Mouse (Mus musculus) natural killer cell, adult 2 months (primary cell): Measurements from ENCODE around the gene Ccdc14.
"Not testable (repeated sequence)": the region's sequence is repeated elsewhere in the genome, so short reads cannot be mapped to it uniquely, and the experiment has no call there.

Source experiments
- DNase-seq, 2 experiments: peaks; one replicate each; pipeline ENCODE4 v3.0.0; 2022; ENCODE audit warnings: low spot score in 2 of 2

Gene Ccdc14

DNA sequence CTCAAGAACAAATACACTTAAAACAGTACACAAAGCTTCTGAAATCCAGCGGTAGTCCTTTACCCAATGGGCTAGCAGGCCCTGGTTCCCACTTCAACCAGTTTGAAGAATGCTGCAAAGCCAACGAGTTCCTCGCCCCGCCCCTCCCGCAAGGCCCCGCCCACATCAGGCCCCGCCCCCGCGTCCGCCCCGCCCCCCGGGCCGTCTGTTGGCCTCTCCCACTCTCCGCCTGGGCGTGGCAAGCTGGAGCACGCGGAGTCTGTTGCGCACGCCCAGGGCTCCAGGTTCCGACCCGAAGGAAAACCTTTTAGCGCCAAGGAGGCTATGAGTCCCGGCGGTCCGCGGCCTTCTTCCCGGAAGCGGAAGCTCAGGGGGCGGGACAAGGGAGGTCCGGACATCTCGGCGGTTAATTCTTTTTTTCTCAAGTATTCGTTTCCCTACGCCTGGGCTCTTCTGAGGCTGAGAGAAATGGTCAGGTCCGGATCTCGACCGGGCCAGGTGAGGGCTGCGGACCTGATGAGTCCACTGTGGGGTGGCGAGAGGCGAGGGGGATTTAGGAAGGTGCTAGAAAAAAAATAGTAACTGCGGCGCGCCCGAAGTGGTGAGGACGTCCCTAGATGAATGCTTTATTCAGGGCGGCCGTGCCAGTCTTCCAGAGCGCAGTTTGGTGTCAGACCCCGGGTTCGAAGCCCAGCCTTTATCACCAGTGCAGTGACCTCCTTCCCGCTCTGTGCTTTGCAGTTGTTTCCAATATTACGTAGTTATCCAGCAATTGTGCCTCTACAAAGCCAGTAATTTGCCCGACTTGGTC lies at the start of gene Ccdc14:
Gene Ccdc14, plus strand, starts transcription at position 283 of the 811 bp plus-strand sequence.
- peak; percentile 78 to 83 for DNase-seq

DNA sequence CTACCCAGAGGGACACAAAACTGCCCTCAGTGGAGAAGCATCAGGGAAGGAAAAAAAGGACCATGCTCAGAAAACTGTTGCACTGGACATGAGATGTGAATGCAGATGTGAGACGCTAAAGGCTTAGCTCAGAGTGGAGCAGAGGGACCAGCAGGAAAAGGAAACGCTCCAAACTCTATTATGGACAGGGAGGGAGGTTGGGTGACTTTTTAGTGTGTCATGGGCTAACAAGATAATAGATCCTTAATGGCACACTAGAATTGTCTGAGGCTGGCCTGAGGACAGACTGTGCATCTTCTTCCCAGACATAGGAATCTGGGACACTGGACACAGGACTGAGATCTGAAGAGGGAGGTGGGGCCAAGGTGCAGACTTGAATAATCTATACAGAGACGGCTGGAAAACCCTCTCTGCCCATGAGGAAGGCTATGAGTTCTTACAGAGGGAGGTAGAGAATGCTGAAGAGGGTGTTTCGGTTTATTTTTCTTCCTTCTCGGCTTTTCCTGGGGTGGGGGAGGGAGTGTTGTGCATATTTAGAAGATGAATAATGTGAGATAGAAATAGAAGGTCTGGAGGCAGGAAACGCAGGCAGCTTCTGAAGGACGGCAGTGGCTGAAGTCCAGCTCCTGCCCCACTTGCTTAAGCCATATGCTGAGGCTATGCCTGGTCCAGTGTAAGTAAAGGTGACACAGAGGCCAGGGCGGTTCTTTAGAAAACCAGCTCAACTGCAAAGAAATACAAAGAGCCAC lies 46.7 kb upstream of the Ccdc14 start:
- DNase-seq = no peak

DNA sequence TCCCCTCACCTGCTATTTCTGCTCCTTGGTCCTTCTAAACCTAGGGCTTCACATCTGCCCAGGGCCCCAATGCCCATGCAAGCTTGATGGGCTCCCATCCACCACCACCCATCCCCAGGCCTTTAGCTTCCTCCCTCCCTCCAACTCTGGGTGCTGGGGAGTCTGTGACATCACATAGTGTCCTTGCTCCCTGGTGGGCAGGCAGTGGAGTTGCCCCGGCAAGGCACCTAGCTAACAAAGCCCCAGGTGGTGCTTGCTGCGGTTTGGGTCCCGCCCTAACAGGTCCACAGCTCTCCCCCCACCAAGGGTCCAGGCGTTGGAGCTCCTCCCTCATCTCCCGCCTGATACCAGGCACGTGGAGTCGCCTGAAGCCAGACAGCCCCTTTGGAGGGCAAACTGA lies 40.8 kb upstream of the Ccdc14 start, which contains the start of gene Ropn1:
Gene Ropn1, plus strand, starts transcription at position 301 of the 400 bp plus-strand sequence.
- DNase-seq = no peak

DNA sequence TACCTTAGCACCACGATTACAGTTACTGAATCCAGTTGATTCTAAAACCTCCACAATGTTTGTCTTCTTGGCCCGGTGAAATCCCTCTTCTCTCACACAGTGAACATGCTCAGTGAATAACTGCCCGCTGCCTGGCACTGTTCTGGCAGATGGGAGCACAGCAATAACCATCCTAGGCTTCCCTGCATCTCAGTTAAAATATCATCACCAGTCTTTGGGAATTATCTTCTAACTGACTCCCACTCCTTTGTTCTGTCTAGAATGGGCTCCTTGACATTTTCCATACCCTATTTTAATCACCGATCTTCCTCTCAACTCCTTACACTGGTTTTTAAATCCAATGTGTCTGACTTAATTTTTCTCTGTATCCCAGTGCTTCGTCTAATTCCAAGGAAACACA lies 37.4 kb upstream of the Ccdc14 start:
- no peak for DNase-seq

DNA sequence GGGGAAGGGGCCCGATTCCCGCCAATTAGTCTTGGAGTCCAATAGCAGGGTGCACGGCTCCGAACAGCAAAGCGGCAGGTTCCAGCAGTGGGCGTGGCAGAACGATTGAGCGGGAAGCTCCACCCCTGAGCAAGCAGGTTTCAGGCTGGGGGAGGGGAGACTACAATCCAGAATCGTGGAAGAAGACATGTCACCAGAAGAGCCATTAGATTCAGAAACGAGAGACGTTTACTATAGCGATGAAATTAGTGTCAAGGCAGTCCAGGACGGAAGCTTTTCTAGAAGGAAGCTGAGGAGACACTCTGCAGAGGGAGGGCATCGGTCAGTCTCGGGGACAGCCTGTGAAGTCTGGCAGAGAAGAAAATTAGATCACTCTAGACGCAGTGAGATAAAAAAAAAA lies 32.9 kb upstream of the Ccdc14 start:
- DNase-seq = not testable (repeated sequence)

DNA sequence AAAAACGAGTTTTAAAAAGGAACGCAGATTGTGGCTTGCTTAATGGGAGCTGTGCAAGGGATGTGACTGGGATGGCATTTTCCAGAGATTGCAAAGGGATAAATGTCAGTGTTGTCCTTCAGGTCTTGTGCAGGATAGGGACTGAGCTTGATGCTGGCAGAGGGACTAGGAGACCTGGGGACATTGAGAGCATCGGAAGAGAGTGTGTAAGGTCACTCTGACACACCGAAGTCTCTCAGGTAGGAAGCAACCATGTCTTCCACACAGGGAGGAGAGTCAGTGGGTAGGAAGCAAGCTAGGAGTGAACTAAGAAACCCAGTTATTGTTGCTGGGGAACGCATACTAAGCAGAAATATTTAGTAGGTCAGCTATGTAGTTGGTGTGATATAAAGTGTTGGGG lies 32.4 kb upstream of the Ccdc14 start:
- DNase-seq = no peak

DNA sequence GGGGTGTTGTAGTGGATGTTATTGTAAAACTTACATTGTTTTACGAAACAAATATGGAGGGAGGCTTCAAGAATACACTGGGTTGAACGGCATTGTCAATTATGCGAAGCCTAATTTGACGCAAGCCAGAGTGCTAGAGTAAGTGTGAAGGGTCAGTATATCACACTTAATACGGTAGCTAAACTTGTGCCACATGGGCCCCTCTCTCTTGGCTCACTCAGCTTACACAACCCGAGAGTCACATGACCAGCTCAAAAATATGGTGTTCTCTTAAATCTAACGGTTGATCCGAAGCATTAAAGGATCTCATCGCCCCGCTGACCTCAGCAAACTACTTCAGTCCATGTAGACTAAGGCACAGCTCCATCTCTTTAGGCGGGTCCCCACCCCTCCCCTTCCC lies 32.0 kb upstream of the Ccdc14 start:
- DNase-seq = no peak

DNA sequence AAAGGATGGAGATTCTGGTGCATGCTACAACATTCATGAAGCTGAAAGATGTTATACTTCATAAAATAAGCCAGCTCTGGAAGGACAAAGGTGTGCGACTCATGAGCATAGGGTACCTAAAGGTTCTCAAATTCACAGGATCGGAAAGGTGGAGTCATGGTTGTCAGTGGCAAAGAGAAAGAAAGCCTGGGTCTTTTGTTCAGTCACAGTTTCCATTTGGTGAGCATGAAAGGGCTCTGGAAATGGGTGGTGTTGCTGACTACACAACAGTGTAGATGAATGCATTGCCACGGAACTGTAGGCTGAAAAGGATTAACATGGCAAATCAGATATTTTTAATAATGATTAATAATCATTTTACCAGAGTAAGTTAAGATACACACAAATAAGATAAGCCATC lies 25.9 kb upstream of the Ccdc14 start:
- DNase-seq = no peak

DNA sequence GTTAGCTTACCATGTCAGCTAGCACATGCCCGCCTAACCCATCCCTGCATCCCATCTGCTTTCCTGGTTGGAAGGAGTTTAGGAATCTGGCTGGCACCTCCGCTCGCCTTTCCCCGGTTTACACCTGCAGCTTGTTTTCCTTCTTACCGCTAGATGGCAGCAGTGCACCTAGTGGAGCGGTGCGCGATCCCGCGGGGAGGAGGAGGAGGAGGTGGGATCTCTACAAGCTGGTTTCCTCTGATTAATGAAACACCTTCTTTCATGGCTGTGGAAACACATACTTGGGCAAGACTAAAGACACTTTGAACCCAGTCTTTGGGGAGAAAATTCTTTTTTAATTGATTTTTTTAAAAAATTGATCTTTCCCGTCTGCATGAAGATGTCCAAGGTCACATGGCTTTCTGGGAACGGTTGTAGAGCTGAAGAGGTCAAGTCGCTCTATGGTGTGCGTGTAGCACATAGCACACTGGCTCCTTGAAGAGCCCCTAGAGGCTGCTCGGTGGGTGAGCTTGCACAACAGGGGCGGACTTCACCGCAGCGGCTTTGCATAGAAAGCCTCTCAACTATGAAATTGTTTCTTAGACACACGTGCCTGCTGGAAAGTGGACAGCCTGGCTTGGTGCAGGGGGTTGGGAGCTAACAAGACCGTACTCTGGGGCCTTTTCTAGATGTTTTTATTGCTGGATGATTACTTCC lies 23.2 kb upstream of the Ccdc14 start:
- peak; percentile 52 to 58 for DNase-seq

DNA sequence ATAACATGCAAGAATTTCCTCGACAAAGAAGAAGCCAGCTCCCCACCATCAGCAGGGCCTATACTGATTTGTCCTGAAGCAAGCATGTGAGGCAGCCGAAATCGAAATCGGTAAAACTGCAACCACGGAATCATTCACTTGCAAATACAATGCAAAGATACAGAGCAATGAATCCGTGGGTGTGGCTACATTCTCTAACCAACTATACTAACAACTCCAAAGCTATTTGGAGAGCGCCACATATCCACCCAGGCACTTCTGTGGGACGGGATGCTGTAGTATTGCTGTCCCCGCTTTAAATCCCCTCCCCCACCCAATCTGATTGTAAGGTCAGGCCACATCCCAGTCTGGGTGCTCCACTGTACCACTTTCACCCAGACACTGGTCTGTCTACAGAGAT lies 22.1 kb upstream of the Ccdc14 start:
- DNase-seq = no peak

DNA sequence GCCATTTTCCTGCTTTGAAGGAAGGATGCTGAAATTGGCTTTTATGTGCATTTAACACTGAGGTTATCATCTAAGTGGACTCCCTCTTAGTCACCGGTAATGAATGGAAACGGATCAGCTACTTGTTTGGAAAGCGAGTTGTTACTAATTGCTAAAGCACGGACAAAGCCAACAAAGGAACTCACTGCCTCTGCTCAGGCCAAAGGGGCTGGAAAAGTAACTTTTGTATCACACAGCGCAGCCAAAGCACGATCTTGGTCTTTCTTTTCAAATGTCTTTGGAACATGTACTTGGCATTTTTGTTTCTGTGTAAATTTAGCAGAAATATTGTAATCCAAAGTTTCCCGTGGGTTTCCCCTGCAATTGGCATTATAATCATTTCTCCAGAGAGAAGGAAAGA lies 18.4 kb upstream of the Ccdc14 start:
- no peak for DNase-seq

DNA sequence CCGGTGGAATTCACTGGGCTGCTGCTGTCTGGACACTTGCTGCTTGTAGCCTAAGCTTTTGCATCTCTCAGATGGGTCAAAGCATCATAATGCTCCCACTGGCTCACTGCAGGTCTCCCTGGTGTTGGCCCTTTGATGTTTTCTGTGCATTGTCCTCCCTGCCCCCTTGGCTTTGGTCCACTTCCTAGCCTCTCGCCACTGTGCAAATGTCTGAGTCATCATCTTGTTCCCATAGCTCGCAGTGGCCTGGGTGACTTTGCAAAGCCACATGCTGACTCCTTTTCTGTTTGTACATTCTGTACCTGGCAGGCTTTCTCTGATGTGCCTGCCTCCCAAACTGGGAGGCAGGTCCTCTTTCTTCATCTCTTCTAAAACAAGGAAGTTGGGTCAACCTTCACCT lies 17.6 kb upstream of the Ccdc14 start:
- no peak for DNase-seq

DNA sequence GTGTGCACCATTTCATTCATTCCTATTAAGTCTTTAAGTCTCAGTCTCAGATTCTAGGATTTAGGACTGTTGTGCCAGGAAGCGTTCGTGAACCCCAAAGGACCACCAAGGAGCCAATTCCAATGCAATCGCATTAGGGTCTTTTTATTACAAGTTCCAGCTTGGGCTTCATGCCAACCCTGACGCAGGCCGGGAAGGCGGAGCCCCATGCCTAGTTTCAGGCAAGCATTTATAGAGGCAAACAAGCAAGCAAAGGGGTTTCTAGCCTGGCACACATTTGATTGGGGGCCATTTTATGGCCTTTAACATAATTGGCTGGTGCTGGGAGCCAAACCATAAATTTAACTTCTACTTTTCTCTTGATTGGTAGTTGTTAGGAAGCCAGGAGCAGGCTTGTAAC lies 16.1 kb upstream of the Ccdc14 start:
- DNase-seq = no peak

DNA sequence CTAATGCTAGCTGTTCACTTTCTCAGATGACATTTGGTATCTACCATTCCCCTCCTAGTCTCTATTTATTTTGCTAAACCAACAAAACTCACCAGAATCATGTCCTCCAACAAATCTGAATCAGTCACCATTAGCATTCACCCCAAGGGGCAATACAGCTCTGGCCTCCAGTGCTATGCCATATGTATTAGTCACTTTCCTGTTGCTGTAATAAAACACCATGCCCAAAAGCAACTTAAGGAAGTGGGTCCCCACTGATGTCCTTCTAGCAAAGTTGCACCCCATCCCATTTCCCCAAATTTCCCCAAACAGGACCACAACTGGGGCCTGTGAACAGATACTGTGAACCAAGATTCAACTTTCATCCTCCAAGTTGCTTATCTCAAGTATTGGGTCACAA lies 8.6 kb upstream of the Ccdc14 start:
- no peak for DNase-seq

DNA sequence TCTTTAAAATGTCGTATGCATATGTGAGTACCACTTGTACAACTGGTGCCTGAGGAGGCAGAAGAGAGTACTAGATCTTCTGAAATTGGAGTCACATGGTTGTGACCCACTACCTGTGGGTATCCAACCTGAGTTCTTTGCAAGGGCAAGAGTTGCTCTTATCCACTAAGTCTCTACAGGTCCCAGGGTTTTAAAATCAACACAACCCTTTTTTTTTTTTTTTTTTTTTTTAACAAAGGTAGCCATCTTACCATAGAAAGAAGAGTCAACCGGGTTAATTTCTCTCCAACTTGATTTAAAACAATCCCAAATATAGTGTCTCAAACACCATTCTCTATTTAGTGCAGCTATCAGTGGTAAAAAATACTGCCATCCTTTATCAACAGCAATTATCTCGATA lies 537 bp upstream of the Ccdc14 start:
- no peak for DNase-seq

DNA sequence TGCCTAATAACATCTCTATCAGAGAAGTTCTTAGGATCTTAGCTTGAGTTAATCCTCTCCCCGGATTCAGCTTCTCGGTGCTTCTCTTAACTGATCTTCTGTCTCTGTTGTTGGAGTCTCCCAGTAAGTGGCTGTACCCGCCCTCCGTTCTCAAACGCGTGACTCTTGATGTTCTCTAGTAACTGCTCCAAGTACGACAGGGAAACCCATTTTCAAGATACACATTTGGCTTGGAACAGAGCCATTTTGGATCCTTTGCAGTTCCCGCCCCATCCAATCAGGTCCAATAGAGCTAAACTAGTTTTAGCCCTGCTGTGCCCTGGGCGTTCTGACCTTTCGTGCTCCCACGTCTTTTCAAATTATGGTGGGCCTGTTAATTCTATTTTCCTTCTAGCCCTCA lies 740 bp downstream of the Ccdc14 start:
- no peak for DNase-seq

DNA sequence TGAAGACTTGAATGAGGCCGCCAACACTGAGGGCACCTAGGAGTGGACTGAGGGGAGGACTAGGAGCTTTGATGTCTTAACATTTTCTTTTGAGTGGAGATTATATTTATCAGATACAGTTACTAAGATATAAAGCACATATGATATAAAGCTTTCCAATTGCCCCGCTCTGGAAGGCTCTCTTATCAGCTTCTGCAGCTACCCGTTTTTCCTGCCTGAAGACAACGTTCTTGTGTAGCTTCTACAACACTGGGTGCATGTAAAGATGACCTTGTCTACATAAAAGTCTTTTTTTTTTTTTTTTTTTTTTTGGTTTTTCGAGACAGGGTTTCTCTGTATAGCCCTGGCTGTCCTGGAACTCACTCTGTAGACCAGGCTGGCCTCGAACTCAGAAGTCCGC lies 4.1 kb downstream of the Ccdc14 start:
- no peak for DNase-seq

DNA sequence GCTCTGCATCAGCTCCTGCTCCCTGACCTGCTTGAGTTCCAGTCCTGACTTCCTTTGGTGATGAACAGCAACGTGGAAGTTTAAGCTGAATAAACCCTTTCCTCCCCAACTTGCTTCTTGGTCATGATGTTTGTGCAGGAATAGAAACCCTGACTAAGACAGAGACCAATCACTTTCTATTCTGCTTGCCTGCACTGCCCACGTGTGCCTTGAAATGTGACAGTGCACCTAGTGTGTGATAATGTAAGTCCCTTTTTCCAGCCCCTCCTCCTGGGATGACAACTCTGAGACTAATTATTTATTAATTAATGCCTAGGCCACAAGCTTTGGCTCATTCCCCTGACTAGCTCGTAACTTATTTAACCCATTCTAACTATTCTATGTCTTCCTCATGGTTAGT lies 8.3 kb downstream of the Ccdc14 start:
- DNase-seq = not testable (repeated sequence)

DNA sequence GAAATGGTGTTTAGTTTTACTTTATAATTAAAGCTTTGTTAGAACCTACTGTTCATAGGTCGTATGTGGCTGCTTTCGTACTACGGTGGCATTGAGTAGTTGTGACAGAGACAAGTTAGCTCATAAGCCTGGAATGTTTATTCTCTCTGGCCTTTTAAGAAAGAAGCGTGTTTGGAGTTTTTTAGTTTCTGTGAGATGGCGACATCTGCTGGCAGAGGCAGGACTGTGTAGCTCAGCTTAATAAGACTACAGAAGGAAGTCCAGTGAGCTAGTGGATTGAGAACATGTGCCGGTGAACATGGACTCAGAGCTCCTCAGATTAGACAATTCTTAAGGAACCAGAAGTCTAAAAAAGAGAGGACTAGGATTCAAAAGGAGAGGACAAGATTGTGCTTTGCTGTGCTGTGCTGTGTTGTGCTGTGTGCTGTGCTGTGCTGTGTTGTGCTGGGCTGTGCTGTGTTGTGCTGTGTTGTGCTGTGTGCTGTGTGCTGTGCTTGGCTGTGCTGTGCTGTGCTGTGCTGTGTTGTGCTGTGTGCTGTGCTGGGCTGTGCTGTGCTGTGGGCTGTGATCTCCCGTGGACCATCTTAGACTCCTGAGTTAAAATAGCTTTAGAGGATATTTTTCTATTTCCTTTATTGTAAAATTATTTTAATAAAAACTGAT lies 9.9 kb downstream of the Ccdc14 start:
- DNase-seq = peak; percentile 42 to 55

DNA sequence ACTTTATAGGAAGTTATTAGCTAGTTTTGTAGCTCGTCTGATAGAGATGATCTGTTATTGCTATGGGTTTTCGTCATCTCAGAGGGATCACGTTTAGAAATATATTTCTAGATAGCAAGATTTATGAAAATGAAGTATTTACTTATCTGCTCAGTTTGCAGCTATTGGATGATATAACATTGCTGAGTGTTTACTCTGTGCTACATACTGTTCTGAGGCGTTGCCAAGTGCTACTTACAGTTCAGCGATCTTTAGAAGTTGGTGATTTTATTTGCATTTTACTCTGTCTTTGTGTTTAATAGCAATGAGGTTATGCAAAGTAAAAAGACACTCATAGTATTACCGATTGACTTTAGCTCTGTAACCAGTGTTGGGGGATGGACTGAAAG lies 10.4 kb downstream of the Ccdc14 start:
- no peak for DNase-seq

DNA sequence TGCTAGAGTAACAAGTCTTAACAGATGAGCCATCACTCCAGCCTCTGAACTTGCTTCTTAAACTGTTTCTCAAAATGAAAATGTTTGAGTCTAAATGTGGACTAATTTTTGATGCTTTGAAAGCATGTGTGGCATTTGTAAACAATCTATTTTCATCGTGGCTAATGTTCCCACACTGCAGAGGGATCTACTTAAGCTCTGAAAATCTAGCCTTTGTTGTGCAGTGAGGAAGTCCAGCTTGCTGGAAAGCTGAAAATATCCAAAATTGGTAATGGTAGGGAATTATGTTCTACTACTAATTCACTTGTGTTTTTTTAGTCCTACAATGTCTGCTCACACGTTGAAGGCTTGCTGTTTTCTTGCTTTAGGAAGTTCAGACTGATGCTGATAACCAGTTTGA lies 15.6 kb downstream of the Ccdc14 start:
- DNase-seq = no peak

DNA sequence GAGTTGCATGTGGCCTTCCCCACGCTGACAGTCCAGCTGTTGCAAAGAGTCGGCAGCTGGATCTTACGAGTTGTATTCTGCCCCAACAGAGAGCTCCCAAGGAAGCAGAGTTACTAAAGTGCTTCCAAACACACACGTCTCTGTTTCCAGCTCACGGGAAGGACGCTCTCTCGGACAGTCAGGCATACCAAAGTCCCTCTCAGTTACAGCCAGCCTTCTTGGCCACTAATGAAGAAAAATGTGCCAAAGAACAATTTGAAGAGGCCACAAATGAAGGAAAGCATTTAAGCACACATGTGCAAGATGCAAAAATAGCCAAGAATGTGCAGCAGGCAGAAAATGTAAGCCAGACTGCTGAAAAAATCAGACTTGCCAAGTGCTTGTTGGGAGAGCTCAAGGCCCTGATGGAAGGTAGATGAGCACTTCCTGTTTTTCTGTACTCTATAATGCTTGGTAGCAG lies 16.1 kb downstream of the Ccdc14 start:
- DNase-seq = no peak
